Mouse (Mus musculus) granulocyte monocyte progenitor cell, adult 5-6 weeks (primary cell): ENCODE results near the gene Ubtf. TPM values are rescaled to one million over a fixed set of nuclear protein-coding genes. Genes with fewer than 3 reads are reported as not detected.
A peak's percentile ranks its signal among the peaks of the same experiment; 100 is the strongest.
"Not testable (repeated sequence)": the region's sequence is repeated elsewhere in the genome, so short reads cannot be mapped to it uniquely, and the experiment has no call there.

Source experiments
- ATAC-seq: replicated peaks from 2 replicates; pipeline ENCODE4 v1.8.0; 2016; ENCODE audit warnings: mild to moderate bottlenecking, moderate TSS enrichment, inconsistent platforms; ENCODE audit not compliant: poor library complexity, severe bottlenecking
- total RNA-seq, 2 experiments: library from RNA; stranded (forward) in 1 of 2; stranded (reverse) in 1 of 2; fragments of 200-712, 200-1000 nt in 1 of 2; fragments of >200 nt in 1 of 2; fragmentation: Nextera tagmentation in 1 of 2; gene quantifications; 2 replicates each; pipeline ENCODE4 v1.2.3; 2014 to 2017

Gene Ubtf
- 56.3 and 73.8 TPM in 2 replicates for total RNA-seq (2014; fragmentation: Nextera tagmentation)
- total RNA-seq (2017), result 148 and 164 TPM in 2 replicates

GRCm38 (mm10) chr11:102319410-102319792, at the start of gene Ubtf:
Gene Ubtf, minus strand, starts transcription at chr11:102319742.
- peak; percentile 36 for ATAC-seq

GRCm38 (mm10) chr11:102369263-102369662, 49.7 kb upstream of the Ubtf start:
- no peak for ATAC-seq

GRCm38 (mm10) chr11:102368347-102368746, 48.8 kb upstream of the Ubtf start:
- no peak for ATAC-seq

GRCm38 (mm10) chr11:102367504-102368280, 48.1 kb upstream of the Ubtf start:
- ATAC-seq, result no peak

- ATAC-seq, result not testable (repeated sequence)
Measured at GRCm38 (mm10) chr11:102366103-102366502, 46.6 kb upstream of the Ubtf start, which contains the start of gene Slc4a1. Gene Slc4a1, minus strand, starts transcription at chr11:102366203.

GRCm38 (mm10) chr11:102365699-102366098, 46.2 kb upstream of the Ubtf start:
- ATAC-seq, result no peak

GRCm38 (mm10) chr11:102364570-102365371, 45.2 kb upstream of the Ubtf start:
- no peak for ATAC-seq

GRCm38 (mm10) chr11:102363623-102364022, 44.1 kb upstream of the Ubtf start:
- ATAC-seq, result no peak

GRCm38 (mm10) chr11:102361776-102362495, 42.4 kb upstream of the Ubtf start:
- ATAC-seq, result no peak

GRCm38 (mm10) chr11:102358365-102358764, 38.8 kb upstream of the Ubtf start:
- ATAC-seq, result no peak

GRCm38 (mm10) chr11:102356636-102357350, 37.3 kb upstream of the Ubtf start:
- no peak for ATAC-seq

- no peak for ATAC-seq
Measured at GRCm38 (mm10) chr11:102356190-102356589, 36.6 kb upstream of the Ubtf start.

GRCm38 (mm10) chr11:102355501-102355900, 36.0 kb upstream of the Ubtf start:
- ATAC-seq, result no peak

- no peak for ATAC-seq
Measured at GRCm38 (mm10) chr11:102353021-102353431, 33.5 kb upstream of the Ubtf start.

- ATAC-seq, result no peak
Measured at GRCm38 (mm10) chr11:102352378-102352777, 32.8 kb upstream of the Ubtf start.

- no peak for ATAC-seq
Measured at GRCm38 (mm10) chr11:102350981-102351523, 31.5 kb upstream of the Ubtf start.

GRCm38 (mm10) chr11:102350416-102350815, 30.9 kb upstream of the Ubtf start:
- ATAC-seq, result no peak

- ATAC-seq, result no peak
Measured at GRCm38 (mm10) chr11:102349189-102349954, 29.8 kb upstream of the Ubtf start.

- ATAC-seq, result no peak
Measured at GRCm38 (mm10) chr11:102348771-102349170, 29.2 kb upstream of the Ubtf start.
